Comparison of ENCODE assay signal across 9 mouse cellular contexts in the genomic region with DNA sequence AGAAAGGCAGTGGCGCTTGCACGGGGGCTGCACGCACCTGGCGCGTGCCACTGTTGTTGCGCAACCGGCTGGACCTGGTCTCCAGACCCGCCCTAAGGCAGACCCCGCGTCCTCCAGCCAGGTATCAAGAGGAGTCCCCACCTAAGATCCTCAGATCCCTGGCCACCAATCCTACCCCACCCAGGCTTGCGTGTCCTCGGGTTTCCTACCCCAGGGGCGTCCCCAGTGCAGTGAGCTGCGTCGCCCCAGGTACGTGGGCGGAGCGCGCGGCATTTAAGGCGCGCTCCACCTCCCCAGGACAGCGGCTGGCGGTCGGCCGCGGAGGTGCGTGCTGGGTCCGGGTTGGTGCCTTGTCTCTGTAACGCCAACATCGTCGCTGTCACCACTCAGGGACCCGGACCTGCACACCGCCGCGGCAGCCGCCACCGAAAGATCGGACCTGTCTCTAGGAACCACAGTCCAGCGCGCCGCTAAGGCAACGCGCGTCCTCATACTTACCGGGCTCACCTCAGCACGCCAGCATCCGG. TPM values are rescaled to one million over a fixed set of nuclear protein-coding genes. Genes with fewer than 3 reads are reported as not detected.
A peak's percentile ranks its signal among the peaks of the same experiment; 100 is the strongest.
DNase-seq lines count a peak whose midpoint lies in the region; ATAC-seq and TF ChIP-seq lines count a peak whose summit lies in the region.
"Had no signal": no experiment of that assay in that cellular context is flagged by ENCODE, and none has a peak within 500 bp of the region (broad histone marks: within the 10 kb centered on the region; RNA-seq: fewer than 3 reads in every experiment).

A gene (plus strand): TSS at position 358 of the 527 bp plus-strand sequence.

- H3K27ac ChIP-seq in kidney, adult 2 months (ENCODE audit: insufficient read depth, low read depth, low read length): no peak within 1 kb of the TSS
- H3K27ac ChIP-seq in embryonic facial prominence, embryonic 11.5 days (replicated peaks; ENCODE audit: low read depth, low read length): no peak within 1 kb of the TSS
- no peak within 1 kb of the TSS for H3K27ac ChIP-seq in intestine, embryonic 16.5 days (ENCODE audit: low read length)
- no peak within 1 kb of the TSS for H3K27ac ChIP-seq in midbrain, embryonic 16.5 days (ENCODE audit: low read length)
- H3K27ac ChIP-seq: macrophage had no signal

- no peaks in the 10 kb centered on the region for H3K9me3 ChIP-seq in embryonic facial prominence, embryonic 11.5 days (replicated peaks; ENCODE audit: control insufficient read depth, low read length)
- no peaks in the 10 kb centered on the region for H3K9me3 ChIP-seq in intestine, embryonic 16.5 days (ENCODE audit: control insufficient read depth, low read length)
- H3K9me3 ChIP-seq in midbrain, embryonic 16.5 days (replicated peaks; ENCODE audit: control insufficient read depth, low read length, poor library complexity, severe bottlenecking): no peaks in the 10 kb centered on the region

- ATAC-seq in embryonic facial prominence, embryonic 11.5 days (replicated peaks; ENCODE audit: insufficient number of reproducible peaks, low FRiP score, low TSS enrichment, low read depth): no peak
- peak; percentile 18; the same call in 1 of the 2 replicates for ATAC-seq in intestine, embryonic 16.5 days
- peak; percentile 72 for ATAC-seq in midbrain, embryonic 16.5 days
- ATAC-seq in activated CD4-positive, CD25-positive, alpha-beta regulatory T cell, adult 4 months: no peak

- H3K4me1 ChIP-seq in kidney, adult 2 months (ENCODE audit: control insufficient read depth, insufficient read depth, low read length): no peaks in the 10 kb centered on the region; the same call in 1 of the 2 replicates
- no peaks in the 10 kb centered on the region for H3K4me1 ChIP-seq in embryonic facial prominence, embryonic 11.5 days (ENCODE audit: control insufficient read depth, insufficient read depth, low read length)
- H3K4me1 ChIP-seq in intestine, embryonic 16.5 days (ENCODE audit: control insufficient read depth, insufficient read depth, low read length): peaks cover 8% of the 10 kb centered on the region
- H3K4me1 ChIP-seq in midbrain, embryonic 16.5 days (ENCODE audit: control insufficient read depth, insufficient read depth, low read length): peaks cover 5% of the 10 kb centered on the region; the same call in 1 of the 2 replicates

- H3K4me2 ChIP-seq in embryonic facial prominence, embryonic 11.5 days (ENCODE audit: low read depth, low read length): peak within 1 kb of the TSS; percentile 76
- H3K4me2 ChIP-seq in intestine, embryonic 16.5 days (ENCODE audit: low read depth, low read length): peak within 1 kb of the TSS; percentile 87
- H3K4me2 ChIP-seq in midbrain, embryonic 16.5 days (ENCODE audit: low read length): peak within 1 kb of the TSS; percentile 92

- no peak within 1 kb of the TSS for H3K9ac ChIP-seq in embryonic facial prominence, embryonic 11.5 days (replicated peaks; ENCODE audit: low read length)
- peak within 1 kb of the TSS; percentile 34; the same call in 1 of the 2 replicates for H3K9ac ChIP-seq in intestine, embryonic 16.5 days (ENCODE audit: low read depth, low read length)
- peak within 1 kb of the TSS; percentile 72 for H3K9ac ChIP-seq in midbrain, embryonic 16.5 days (ENCODE audit: low read depth, low read length)

- H3K27me3 ChIP-seq in kidney, adult 2 months (replicated peaks; ENCODE audit: control insufficient read depth, insufficient read depth, low read length): no peaks in the 10 kb centered on the region
- H3K27me3 ChIP-seq in embryonic facial prominence, embryonic 11.5 days (ENCODE audit: control insufficient read depth, insufficient read depth, low read length): peaks cover 32% of the 10 kb centered on the region
- peaks cover 31% of the 10 kb centered on the region for H3K27me3 ChIP-seq in intestine, embryonic 16.5 days (replicated peaks; ENCODE audit: control insufficient read depth, insufficient read depth, low read length)
- peaks cover 44% of the 10 kb centered on the region for H3K27me3 ChIP-seq in midbrain, embryonic 16.5 days (ENCODE audit: control insufficient read depth, insufficient read depth, low read depth, low read length)

- no peak for DNase-seq in kidney, adult 2 months
- no peak for DNase-seq in kidney, adult 9 months
- peak; percentile 16 for DNase-seq in embryonic facial prominence, embryonic 11.5 days (ENCODE audit: low spot score)
- no peak for DNase-seq in urinary bladder, postnatal 25 days (ENCODE audit: low spot score)
- DNase-seq in left cerebral cortex, postnatal 4 days: no peak

- TF ChIP-seq CTCF in kidney, adult 2 months (conservative IDR thresholded peaks at IDR 0.05; ENCODE audit: insufficient read depth, insufficient read length, low read depth, low read length): no peak

- no peak for TF ChIP-seq POLR2A in kidney, adult 2 months (IDR thresholded peaks at IDR 0.05; ENCODE audit: low read depth, low read length)

- 0 out of 2 replicates have a peak within 1 kb of the TSS, but pooled peaks have one; percentile 6 for H3K4me3 ChIP-seq in kidney, adult 2 months (ENCODE audit: insufficient read depth, low read depth, low read length)
- H3K4me3 ChIP-seq in embryonic facial prominence, embryonic 11.5 days (ENCODE audit: low read depth, low read length): peak within 1 kb of the TSS; percentile 36
- H3K4me3 ChIP-seq in intestine, embryonic 16.5 days (ENCODE audit: low read length): peak within 1 kb of the TSS; percentile 50
- peak within 1 kb of the TSS; percentile 59 for H3K4me3 ChIP-seq in midbrain, embryonic 16.5 days (ENCODE audit: low read depth, low read length)

- H3K36me3 ChIP-seq in kidney, adult 2 months (ENCODE audit: control insufficient read depth, insufficient read depth, low read length): no peaks in the 10 kb centered on the region
- H3K36me3 ChIP-seq in embryonic facial prominence, embryonic 11.5 days (replicated peaks; ENCODE audit: control insufficient read depth, insufficient read depth, low read depth, low read length): no peaks in the 10 kb centered on the region
- no peaks in the 10 kb centered on the region for H3K36me3 ChIP-seq in intestine, embryonic 16.5 days (ENCODE audit: control insufficient read depth, insufficient read depth, low read length)
- H3K36me3 ChIP-seq in midbrain, embryonic 16.5 days (ENCODE audit: control insufficient read depth, insufficient read depth, low read length): no peaks in the 10 kb centered on the region

- intact Hi-C loops in left cerebral cortex, postnatal 4 days (cut with DNase I): no loop called here

- 1% methylated on average over 48 of the region's 48 CpGs for WGBS in kidney, adult 2 months
- WGBS in embryonic facial prominence, embryonic 11.5 days: under 1% methylated on average over 48 of the region's 48 CpGs
- WGBS in intestine, embryonic 16.5 days: under 1% methylated on average over 48 of the region's 48 CpGs
- WGBS in midbrain, embryonic 16.5 days: 2% methylated on average over 48 of the region's 48 CpGs

RNA-seq across cellular contexts. Expression of the gene that starts here (rescaled TPM):
- polyA plus RNA-seq in kidney, adult 2 months (2012; rRNA removed): 0.22 and 0.25 TPM in 2 replicates
- 0.13 TPM in 1 of 2 replicates, not detected in the other for polyA plus RNA-seq in embryonic facial prominence, embryonic 11.5 days (2014; fragmentation: Nextera tagmentation; extraction: Ambion mirVana)
- 0.44 and 1.5 TPM in 2 replicates for polyA plus RNA-seq in intestine, embryonic 16.5 days (2015; fragmentation: Nextera tagmentation; extraction: Ambion mirVana)
- polyA plus RNA-seq in midbrain, embryonic 16.5 days (2015; fragmentation: Nextera tagmentation; extraction: Ambion mirVana): 0.23 and 0.30 TPM in 2 replicates
- not detected for polyA plus RNA-seq in activated CD4-positive, CD25-positive, alpha-beta regulatory T cell, adult 4 months (2017; shearing (Covaris generic))
- under 1 TPM; 0.28 to 0.30 TPM for total RNA-seq in left cerebral cortex, postnatal 4 days (2021)
- polyA plus RNA-seq: macrophage had no signal

Comparison
In these comparisons a context has a peak if more than half of its experiments do, and no peak if none do; other contexts are left out.
1. Peak in DNase-seq, H3K4me3 ChIP-seq and H3K4me2 ChIP-seq in embryonic facial prominence, embryonic 11.5 days; RNA of the gene not detected or under 1 TPM.
2. Peak in ATAC-seq, H3K4me3 ChIP-seq, H3K9ac ChIP-seq and H3K4me2 ChIP-seq in midbrain, embryonic 16.5 days; RNA of the gene not detected or under 1 TPM.
3. H3K4me3 ChIP-seq: peak in every context shown above with its lines; median percentile 59 in midbrain, embryonic 16.5 days; 50 in intestine, embryonic 16.5 days; 36 in embryonic facial prominence, embryonic 11.5 days; 6 in kidney, adult 2 months.